In genomic region chr14:72786929-72787328, GRCm38 (mm10) we compare ENCODE assay signal across 27 mouse cellular contexts.
"Had no signal": no experiment of that assay in that cellular context is flagged by ENCODE, and none has a peak within 500 bp of the region (broad histone marks: within the 10 kb centered on the region; RNA-seq: fewer than 3 reads in every experiment).

No protein-coding gene starts in this region.

- H3K27ac ChIP-seq: heart, adult 2 months; heart, embryonic 13.5 days; heart, embryonic 15.5 days; hindbrain, embryonic 13.5 days; hindbrain, embryonic 15.5 days; hindbrain, postnatal 0 days; kidney, embryonic 15.5 days; kidney, postnatal 0 days; left cerebral cortex, adult 2 months; liver, embryonic 13.5 days; liver, embryonic 15.5 days had no signal

- H3K9ac ChIP-seq: heart, embryonic 13.5 days; heart, embryonic 15.5 days; hindbrain, embryonic 13.5 days; hindbrain, embryonic 15.5 days; kidney, embryonic 15.5 days; liver, embryonic 13.5 days; liver, embryonic 15.5 days had no signal

- H3K4me2 ChIP-seq: heart, embryonic 11.5 days; heart, embryonic 13.5 days; heart, embryonic 15.5 days; hindbrain, embryonic 13.5 days; hindbrain, embryonic 15.5 days; kidney, embryonic 15.5 days; liver, embryonic 11.5 days; liver, embryonic 13.5 days; liver, embryonic 15.5 days had no signal

- H3K4me3 ChIP-seq: heart, adult 2 months; heart, embryonic 13.5 days; heart, embryonic 15.5 days; hindbrain, embryonic 13.5 days; hindbrain, embryonic 15.5 days; kidney, embryonic 15.5 days; left cerebral cortex, adult 2 months; liver, embryonic 13.5 days; liver, embryonic 15.5 days had no signal

- H3K36me3 ChIP-seq: heart, embryonic 13.5 days; heart, embryonic 15.5 days; hindbrain, embryonic 13.5 days; hindbrain, embryonic 15.5 days; kidney, embryonic 15.5 days; liver, embryonic 13.5 days; liver, embryonic 15.5 days had no signal

- DNase-seq: gastrocnemius, postnatal 14 days; gastrocnemius, postnatal 36 days; heart, adult 11 months; heart, adult 2 months; heart, postnatal 14 days; heart, postnatal 36 days; kidney, adult 11 months; kidney, adult 2 months; kidney, adult 9 months; kidney, postnatal 14 days; kidney, postnatal 36 days; layer of hippocampus, adult 9-11 months; layer of hippocampus, postnatal 36 days; liver; liver, embryonic 13.5 days had no signal

- H3K27me3 ChIP-seq: heart, embryonic 13.5 days; heart, embryonic 15.5 days; hindbrain, embryonic 13.5 days; hindbrain, embryonic 15.5 days; kidney, embryonic 15.5 days; liver, embryonic 13.5 days; liver, embryonic 15.5 days had no signal

- H3K9me3 ChIP-seq: heart, embryonic 13.5 days; heart, embryonic 15.5 days; hindbrain, embryonic 13.5 days; hindbrain, embryonic 15.5 days; kidney, embryonic 15.5 days; liver, embryonic 13.5 days; liver, embryonic 15.5 days had no signal

- ATAC-seq: hindbrain, postnatal 0 days; intestine, embryonic 16.5 days had no signal

- H3K4me1 ChIP-seq: heart, embryonic 13.5 days; heart, embryonic 15.5 days; hindbrain, embryonic 13.5 days; hindbrain, embryonic 15.5 days; liver, embryonic 13.5 days; liver, embryonic 15.5 days had no signal
